Mouse (Mus musculus): ENCODE measurements around the gene Amotl1.
"Not testable (repeated sequence)": the region's sequence is repeated elsewhere in the genome, so short reads cannot be mapped to it uniquely, and the experiment has no call there.

The Amotl1 gene

DNA sequence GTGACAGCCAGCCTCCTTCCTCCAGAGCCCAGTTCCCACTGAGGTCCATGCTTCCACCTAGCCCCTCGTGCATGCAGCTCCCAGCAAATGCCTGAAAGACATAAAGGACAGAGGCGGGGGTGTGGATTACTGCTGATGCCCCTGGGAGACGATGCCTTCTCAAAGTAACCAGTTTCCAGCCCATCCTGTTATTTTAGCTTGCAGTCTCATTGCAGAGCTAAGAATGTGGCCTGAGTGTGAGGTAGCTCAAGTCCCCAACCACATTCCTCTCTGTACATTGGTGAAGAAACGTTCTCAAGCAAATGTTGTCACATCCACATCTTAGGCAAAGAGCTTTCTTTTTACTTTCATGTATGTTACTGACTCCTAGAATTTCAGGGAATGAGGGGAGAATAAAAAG lies at the start of gene Amotl1:
Amotl1 (minus strand) TSS at position 101 of the 400 bp plus-strand sequence.
- DNase-seq, result no peak

- DNase-seq, result no peak
Observed at GRCm38 (mm10) chr9:14689376-14690108, 44.7 kb upstream of the Amotl1 start.

- no peak for DNase-seq
Observed at GRCm38 (mm10) chr9:14684363-14684762, 39.5 kb upstream of the Amotl1 start.

DNA sequence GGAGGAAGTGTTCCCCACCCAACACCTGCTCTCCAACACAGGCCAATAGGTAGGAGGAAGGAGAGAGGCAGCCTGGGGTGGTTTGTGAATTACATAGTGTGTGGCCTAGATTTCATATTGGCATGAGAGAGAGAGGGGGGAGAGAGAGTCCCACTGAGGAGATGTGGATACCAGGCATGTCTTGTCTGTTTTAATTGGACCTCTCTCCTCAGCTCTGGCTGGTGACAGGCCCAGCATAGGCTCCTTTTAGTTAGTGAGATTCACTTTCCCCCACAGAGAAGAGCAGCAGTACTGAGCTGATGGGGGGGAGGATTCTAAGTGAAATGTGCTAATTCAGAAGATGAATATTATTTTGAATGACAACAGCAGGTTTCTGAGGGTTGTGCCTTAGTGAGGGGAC lies 37.9 kb upstream of the Amotl1 start:
- DNase-seq, result no peak

DNA sequence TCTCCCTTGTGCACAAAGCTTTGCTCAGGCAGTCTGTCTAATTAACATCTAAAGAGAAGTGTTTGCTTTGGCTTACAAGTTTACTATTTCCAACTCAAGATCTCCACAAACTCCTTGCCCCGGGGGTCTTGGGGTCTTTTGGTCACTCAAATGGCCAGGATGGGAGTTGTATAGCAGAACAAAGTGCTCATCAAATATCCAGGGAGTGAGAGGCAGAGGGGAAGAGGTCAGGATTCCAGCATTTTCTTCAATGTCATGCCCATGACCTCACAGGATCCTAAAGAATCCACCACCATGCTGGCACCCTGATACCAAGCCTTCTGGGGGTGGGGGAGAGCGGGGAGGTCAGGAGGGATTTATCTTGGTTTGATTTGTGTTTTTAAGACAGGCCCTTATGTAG lies 35.7 kb upstream of the Amotl1 start:
- DNase-seq, result no peak

- DNase-seq, result no peak
Observed at GRCm38 (mm10) chr9:14675707-14676691, 31.1 kb upstream of the Amotl1 start.

DNA sequence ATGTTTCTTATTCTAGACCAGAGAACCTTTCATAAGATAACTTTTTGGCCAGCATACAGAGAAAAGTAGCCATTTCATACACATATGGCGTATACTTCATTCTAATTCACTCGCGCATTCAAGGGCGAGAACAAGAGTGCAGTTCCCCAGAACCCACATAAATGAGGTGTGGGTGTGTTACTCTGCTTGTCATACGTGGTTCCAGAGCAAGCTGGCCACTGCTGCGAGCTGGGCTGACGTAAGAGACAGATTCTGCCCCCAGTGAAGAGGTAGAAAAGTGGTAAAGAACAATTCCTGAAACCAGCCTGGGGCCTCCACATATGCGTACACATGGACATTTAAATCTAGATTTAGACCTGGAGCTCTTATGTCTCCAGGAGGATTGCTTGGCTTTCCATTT lies 29.6 kb upstream of the Amotl1 start:
- no peak for DNase-seq

DNA sequence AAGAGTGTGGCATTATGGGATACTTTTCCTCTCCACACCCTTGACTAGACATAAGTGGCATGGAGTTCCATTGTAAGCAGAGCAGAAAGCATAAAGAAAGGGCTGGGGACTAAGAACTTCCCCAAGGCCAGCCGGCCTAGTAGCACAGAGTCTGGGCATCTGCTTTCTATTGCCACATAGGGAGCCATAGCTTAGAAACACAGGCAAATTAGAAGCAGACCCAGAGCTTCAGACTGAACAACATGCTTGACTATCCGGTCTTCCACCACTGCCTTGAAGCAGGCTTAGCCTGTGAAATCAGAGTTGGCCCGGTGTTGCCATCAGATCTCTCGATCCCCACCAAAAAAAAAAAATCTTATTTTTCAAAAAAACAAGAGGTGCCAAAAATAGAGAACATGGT lies 28.3 kb upstream of the Amotl1 start:
- DNase-seq, result no peak

GRCm38 (mm10) chr9:14671965-14672364 lies 27.1 kb upstream of the Amotl1 start:
- not testable (repeated sequence) for DNase-seq

GRCm38 (mm10) chr9:14668382-14668781 lies 23.5 kb upstream of the Amotl1 start:
- DNase-seq, result no peak

- DNase-seq, result no peak
Observed at GRCm38 (mm10) chr9:14666071-14666470, 21.2 kb upstream of the Amotl1 start.

- no peak for DNase-seq
Observed at GRCm38 (mm10) chr9:14663591-14663990, 18.7 kb upstream of the Amotl1 start.

GRCm38 (mm10) chr9:14662876-14663275 lies 18.0 kb upstream of the Amotl1 start:
- DNase-seq, result no peak

- DNase-seq, result no peak
Observed at GRCm38 (mm10) chr9:14662138-14662537, 17.3 kb upstream of the Amotl1 start.

- no peak for DNase-seq
Observed at GRCm38 (mm10) chr9:14657926-14658325, 13.1 kb upstream of the Amotl1 start.

DNA sequence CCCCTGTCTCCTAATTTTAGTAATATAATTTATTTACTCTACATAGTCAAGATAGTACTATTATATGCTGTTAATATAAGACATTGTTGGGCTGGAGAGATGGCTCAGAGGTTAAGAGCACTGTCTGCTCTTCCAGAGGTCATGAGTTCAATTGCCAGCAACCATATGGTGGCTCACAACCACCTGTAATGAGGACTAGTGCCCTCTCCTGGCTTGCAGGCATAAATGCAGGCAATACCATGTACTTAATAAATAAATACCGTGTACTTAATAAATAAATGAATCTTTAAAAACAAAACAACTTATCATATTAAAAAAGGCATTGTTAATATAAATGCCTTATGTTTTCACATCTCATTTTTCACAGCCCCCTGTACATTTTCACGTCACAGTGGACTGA lies 9.2 kb upstream of the Amotl1 start:
- no peak for DNase-seq

- DNase-seq, result no peak
Observed at GRCm38 (mm10) chr9:14652761-14653160, 7.9 kb upstream of the Amotl1 start.

- DNase-seq, result no peak
Observed at GRCm38 (mm10) chr9:14647849-14648248, 3.0 kb upstream of the Amotl1 start.

DNA sequence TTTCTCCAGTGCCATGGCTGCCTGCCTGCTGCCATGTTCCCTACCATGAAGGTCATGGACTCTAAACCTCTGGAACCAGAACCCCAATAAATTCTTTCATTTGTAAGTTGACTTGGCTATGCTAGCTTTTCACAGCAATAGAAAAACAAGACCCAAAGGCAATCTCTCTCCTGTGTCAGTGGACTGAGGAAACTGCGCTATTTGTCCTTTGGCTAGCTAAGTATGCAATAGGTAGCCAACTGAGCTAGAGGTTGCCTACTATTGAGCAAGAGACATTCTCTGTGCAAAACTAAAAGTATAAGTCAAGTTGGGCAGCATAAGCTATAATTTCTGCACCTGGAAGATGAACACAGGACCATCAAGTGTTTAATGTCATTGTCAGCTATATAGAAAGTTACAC lies 1.8 kb upstream of the Amotl1 start:
- DNase-seq, result no peak

GRCm38 (mm10) chr9:14646061-14646460 lies 1.2 kb upstream of the Amotl1 start:
- DNase-seq, result no peak

GRCm38 (mm10) chr9:14643328-14643727 lies 1.5 kb downstream of the Amotl1 start:
- no peak for DNase-seq

- DNase-seq, result peak; percentile 56
Observed at GRCm38 (mm10) chr9:14642251-14643021, 2.4 kb downstream of the Amotl1 start.
